Mouse (Mus musculus): ENCODE measurements around the gene Phb2.
"Not testable (repeated sequence)": the region's sequence is repeated elsewhere in the genome, so short reads cannot be mapped to it uniquely, and the experiment has no call there.

Gene Phb2

GRCm38 (mm10) chr6:124711824-124712782 is at the start of gene Phb2, which contains the start of gene Emg1:
Gene Phb2 (plus strand): TSS chr6:124712336.
Gene Emg1 (minus strand): TSS chr6:124712178.
- peak; percentile 94 for DNase-seq

DNA sequence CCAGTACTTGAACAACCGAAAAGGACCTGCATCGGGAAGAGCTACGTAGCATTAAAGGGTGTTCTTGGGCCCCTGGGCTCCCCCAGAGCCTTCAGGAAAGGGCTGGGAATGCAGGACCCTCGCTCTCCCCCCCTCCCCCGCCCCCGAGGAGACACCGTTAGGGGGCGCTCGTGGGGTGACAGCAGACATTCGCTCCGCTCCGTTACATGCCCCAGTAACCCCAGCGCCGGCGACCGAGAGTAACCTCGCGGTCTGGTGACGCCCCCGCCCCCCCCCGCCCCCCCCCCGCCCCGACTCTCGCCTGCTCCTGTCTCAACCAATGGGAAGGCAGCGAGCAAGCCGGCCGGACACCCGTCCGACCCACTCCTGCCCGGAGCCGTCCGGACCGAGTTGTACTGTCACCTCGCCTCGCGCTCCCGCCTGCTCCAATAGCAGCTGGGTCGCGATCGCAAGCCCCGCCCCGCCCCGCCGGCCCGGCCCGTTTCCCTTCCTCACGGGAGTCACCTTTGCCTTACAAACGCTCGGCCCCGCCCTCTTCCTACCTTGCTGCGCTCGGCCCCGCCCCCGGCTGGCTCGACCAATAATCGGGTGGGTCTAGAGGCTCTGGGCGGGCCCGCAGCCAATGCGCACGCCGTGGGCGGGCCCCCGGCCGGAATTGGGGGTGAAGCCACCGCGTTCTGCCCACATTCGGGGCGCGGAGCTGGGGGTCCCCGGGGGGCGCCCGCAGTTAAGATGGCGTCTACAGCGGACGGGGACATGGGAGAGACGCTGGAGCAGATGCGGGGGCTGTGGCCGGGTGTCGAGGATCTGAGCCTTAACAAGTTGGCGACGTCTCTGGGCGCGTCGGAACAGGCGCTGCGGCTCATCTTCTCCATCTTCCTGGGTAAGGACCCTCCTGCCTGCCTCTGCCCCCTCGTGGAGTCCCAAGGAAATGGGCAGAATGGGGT is 49.4 kb upstream of the Phb2 start, which contains the start of gene Lpcat3:
TSS of gene Lpcat3 (plus strand) at position 551 of the 947 bp plus-strand sequence.
- peak; percentile 98 for DNase-seq

GRCm38 (mm10) chr6:124663424-124663795 is 48.7 kb upstream of the Phb2 start:
- no peak for DNase-seq

DNA sequence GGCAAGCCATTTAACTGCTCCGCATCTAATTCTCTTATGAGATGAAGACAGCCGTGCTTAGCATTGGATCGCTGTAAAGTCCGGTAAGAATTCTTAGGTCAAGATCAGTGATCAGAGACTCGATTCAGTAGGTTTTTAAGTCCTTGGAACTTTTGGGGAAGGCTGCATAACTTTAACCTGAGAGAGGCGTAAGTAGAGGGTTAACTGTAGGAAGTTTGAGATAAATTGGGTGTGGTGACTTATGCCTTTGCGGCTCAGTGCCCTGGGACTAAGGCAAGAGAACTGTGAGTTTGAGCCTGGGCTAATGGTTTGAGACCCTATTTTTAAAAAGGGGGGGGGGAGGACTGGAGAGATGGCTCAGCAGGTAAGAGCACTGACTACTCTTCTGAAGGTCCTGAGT is 47.9 kb upstream of the Phb2 start:
- no peak for DNase-seq

DNA sequence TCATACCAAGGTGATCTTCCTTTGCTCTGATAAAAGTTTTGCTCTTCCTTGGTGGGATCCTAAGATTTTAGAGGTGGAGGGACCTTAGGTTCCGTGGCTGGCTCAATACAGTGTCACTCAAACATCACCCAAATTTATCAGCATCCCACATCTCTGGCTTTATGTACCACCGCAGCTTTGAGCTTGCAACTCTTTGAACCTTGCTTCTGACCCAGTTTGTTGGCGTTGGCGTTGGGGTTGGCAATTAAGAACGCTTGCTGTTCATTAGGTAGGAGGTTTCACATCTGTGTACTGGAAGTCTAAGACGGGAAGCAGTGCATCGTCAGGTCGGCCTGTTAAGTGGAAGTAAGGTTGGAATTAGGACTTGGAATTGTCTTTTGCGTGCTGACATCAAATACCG is 47.1 kb upstream of the Phb2 start:
- no peak for DNase-seq

GRCm38 (mm10) chr6:124669234-124669859 is 42.8 kb upstream of the Phb2 start:
- DNase-seq = no peak

GRCm38 (mm10) chr6:124670281-124670900 is 41.7 kb upstream of the Phb2 start:
- DNase-seq = no peak

GRCm38 (mm10) chr6:124672100-124672499 is 40.0 kb upstream of the Phb2 start:
- DNase-seq = no peak

GRCm38 (mm10) chr6:124673619-124674018 is 38.5 kb upstream of the Phb2 start:
- DNase-seq = no peak

- DNase-seq = no peak
Measured at GRCm38 (mm10) chr6:124674591-124674990, 37.5 kb upstream of the Phb2 start.

DNA sequence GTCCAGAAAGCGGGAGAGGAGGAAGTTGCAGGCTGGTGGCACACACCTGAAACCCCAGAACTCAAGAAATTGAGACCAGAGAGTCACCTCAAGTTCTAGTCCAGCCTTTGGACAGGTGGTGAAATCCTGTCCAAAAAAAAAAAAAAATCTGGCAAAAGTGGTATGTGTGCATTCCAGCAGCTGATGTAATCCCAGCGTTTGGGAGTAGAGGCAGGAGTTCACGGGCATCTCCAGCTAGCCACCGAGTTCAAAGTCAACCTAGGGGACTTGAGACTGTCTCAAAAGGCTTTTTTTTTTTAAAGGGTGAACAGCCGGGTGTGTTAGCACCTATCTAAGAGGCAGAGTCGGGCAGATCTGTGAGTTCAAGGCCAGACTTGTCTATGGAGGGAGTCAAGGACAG is 36.0 kb upstream of the Phb2 start:
- no peak for DNase-seq

- DNase-seq = no peak
Measured at GRCm38 (mm10) chr6:124678769-124679168, 33.4 kb upstream of the Phb2 start.

- DNase-seq = no peak
Measured at GRCm38 (mm10) chr6:124679486-124679885, 32.6 kb upstream of the Phb2 start.

DNA sequence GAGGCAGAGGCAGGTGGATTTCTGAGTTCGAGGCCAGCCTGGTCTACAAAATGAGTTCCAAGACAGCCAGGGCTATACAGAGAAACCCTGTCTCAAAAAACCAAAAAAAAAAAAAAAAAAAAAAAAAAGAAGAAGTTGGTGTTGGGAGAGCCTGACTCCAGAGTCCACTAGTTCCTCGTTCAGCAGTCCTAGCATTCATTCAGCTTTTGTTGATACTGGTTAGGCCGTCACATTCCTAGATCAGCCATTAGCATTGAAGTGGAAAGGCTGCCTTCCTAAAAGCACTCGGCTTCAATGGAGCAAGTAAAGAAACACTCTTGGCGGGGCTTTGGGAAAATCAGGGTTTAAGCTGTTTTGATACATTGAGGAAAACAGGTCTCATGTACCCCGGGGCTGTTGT is 29.8 kb upstream of the Phb2 start:
- DNase-seq = not testable (repeated sequence)

- DNase-seq = no peak
Measured at GRCm38 (mm10) chr6:124683591-124684417, 28.3 kb upstream of the Phb2 start.

GRCm38 (mm10) chr6:124685606-124686386 is 26.3 kb upstream of the Phb2 start:
- DNase-seq = no peak

GRCm38 (mm10) chr6:124686644-124687043 is 25.5 kb upstream of the Phb2 start:
- DNase-seq = not testable (repeated sequence)

DNA sequence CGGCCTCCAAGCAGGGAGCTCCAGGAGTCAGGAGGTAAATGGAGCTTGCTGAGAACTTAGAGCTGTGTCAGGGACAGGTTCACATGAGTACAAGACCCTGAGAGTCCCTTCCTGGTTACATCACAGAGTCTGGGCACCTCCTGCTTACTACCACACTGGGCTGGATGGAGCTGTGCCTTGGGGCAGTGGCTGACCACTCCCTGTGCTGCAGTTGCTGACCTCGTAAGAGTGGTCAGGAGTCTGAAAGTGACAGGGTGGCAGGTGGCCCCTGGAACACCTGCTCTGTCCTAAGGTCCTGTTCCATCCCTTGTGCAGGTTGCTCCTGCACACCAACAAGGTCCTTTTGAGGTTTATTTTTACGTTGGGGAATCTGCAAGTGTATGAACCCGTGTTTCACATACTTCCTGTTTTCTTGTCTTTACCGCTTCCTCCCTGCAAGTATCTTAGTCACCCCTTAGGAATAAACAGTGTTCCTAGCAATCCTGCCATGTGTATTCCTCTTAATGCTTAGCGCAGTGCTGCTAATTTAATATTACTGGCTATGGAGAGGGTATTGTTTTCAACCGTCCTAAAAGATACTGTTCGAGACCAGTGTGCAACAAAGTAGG is 23.9 kb upstream of the Phb2 start:
- DNase-seq = no peak

DNA sequence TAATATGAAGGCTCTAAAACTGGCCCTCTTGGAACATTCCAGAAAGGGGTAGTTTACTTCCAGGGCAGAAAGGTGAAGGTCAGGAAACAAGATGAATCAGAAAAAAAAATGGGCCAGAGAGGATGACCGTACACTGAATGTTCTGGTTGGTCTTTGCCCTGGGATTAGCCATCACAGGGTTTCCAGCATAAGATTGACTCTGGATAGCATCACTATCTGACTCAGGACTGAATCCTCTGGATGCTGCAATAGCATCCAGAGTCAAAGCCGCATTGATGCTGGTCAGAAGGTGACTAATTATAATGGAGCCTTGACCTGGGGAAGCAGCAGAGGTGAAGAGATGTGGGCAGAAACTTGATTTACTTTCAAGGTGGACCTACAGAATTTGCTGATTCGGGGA is 23.1 kb upstream of the Phb2 start:
- DNase-seq = no peak

- DNase-seq = no peak
Measured at GRCm38 (mm10) chr6:124690517-124690916, 21.6 kb upstream of the Phb2 start.

All from right cerebral cortex, postnatal 4 days (tissue).